Mouse (Mus musculus): Measurements from ENCODE around the gene Epha1. TPM values are rescaled to one million over a fixed set of nuclear protein-coding genes. Genes with fewer than 3 reads are reported as not detected.

Epha1 gene
- polyA plus RNA-seq, 1 experiment from 2014 or later: 7.8 TPM

DNA sequence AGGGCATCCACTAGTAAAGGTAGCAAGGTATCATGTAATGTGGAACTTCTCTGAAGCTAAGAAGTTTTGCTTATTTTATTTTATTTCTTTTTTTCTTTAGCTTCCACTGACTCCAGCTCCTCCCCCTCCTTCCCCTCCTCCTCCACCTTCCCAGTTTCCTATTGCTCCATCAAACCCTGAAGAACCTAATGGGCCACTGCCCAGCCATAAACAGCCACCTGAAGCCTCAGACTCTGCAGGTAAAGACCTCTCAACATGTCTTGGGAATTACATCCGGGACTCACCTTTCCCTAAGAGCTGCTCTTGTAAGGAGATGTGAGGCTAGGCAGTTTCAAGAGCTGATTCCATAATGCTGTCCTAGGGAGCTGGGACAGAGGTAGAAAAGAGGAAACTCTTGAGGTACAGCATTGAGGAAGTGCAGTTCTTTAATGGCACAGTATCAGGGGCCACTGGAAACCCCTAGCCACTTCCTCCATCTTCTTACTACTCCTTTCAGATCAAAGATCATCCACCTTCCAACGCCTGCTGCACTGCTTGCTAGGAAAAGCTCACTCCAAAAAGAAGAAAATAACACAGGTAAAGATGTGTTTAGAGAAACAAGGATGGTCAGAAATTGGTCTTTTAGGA, 62.5 kb downstream of the Epha1 start:
- H3K9me3 ChIP-seq: no peaks in the 10 kb centered on the region
- no peak overlapping the region for H3K27ac ChIP-seq
- H3K36me3 ChIP-seq: peaks cover 19% of the 10 kb centered on the region; the same call in 1 of the 2 replicates
- H3K4me1 ChIP-seq (replicated peaks): no peaks in the 10 kb centered on the region
- H3K4me3 ChIP-seq (replicated peaks): no peak overlapping the region
- no peaks in the 10 kb centered on the region for H3K27me3 ChIP-seq
- 87% methylated on average over 2 of the region's 2 CpGs for WGBS
- H3K4me2 ChIP-seq: no peak overlapping the region
- ATAC-seq (ENCODE audit: insufficient number of reproducible peaks, insufficient read depth, low FRiP score, low TSS enrichment, low read depth): no peak
- no peak overlapping the region for H3K9ac ChIP-seq (replicated peaks)

DNA sequence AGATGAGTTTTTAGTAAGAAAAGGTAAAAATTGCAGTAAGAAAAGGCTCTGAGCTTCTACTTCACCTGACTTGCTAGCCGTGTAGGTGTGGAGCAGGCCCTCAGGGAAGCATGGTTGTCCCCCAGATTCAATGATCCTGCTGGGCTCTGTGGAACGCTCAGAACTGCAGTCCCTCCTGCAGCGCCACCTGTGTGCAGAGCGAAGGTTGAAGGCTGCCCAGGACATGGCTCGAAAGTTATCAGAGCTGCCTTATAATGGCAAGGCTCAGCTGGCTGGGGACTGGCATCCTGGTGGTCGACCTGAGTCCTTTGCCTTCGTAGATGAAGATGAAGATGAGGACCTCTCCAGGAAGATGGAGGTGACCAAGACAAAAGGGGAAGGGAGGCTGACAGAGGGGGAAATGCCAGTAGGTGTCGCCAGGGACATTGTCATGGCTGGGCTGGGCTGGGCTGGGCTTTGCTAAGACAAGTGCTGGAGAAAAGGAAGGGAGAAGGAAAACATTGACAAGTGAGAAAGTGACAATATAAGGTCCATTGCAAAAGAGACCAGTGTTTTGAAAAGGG, 63.2 kb downstream of the Epha1 start:
- Histone ChIP-seq H3K36me3 (peaks cover 19% of the 10 kb centered on the region; the same call in 1 of the 2 replicates), H3K9ac (replicated peaks) (no peak overlapping the region), H3K9me3 (no peaks in the 10 kb centered on the region), H3K4me1 (replicated peaks) (no peaks in the 10 kb centered on the region), H3K4me2 (no peak overlapping the region), H3K27me3 (no peaks in the 10 kb centered on the region), H3K27ac (no peak overlapping the region), H3K4me3 (replicated peaks) (no peak overlapping the region)
- 42% methylated on average over 8 of the region's 8 CpGs for WGBS
- no peak for ATAC-seq (ENCODE audit: insufficient number of reproducible peaks, insufficient read depth, low FRiP score, low TSS enrichment, low read depth)

Other genes starting within 250 kb of the Epha1 start
- gene Tas2r139, start 232.3 kb downstream of the Epha1 start, polyA plus RNA-seq (2016; fragmentation: Nextera tagmentation; extraction: Ambion mirVana): not detected in 2 replicates
- gene Tas2r144, start 157.9 kb downstream of the Epha1 start, polyA plus RNA-seq (2016; fragmentation: Nextera tagmentation; extraction: Ambion mirVana): not detected in 2 replicates
- gene Gstk1, start 127.3 kb downstream of the Epha1 start, polyA plus RNA-seq (2016; fragmentation: Nextera tagmentation; extraction: Ambion mirVana): 25.4 and 25.8 TPM in 2 replicates
- gene Tmem139, start 111.3 kb downstream of the Epha1 start, polyA plus RNA-seq (2016; fragmentation: Nextera tagmentation; extraction: Ambion mirVana): 1.6 and 1.7 TPM in 2 replicates
- gene Casp2, start 108.3 kb downstream of the Epha1 start, polyA plus RNA-seq (2016; fragmentation: Nextera tagmentation; extraction: Ambion mirVana): 75.9 and 77.1 TPM in 2 replicates
- 0.51 and 0.56 TPM in 2 replicates for gene Clcn1, start 86.6 kb downstream of the Epha1 start, polyA plus RNA-seq (2016; fragmentation: Nextera tagmentation; extraction: Ambion mirVana)
- gene Fam131b, start 48.6 kb downstream of the Epha1 start, polyA plus RNA-seq (2016; fragmentation: Nextera tagmentation; extraction: Ambion mirVana): 0.68 and 0.79 TPM in 2 replicates
- 86.1 and 109 TPM in 2 replicates for gene Zyx, start 23.6 kb downstream of the Epha1 start, polyA plus RNA-seq (2016; fragmentation: Nextera tagmentation; extraction: Ambion mirVana)
- not detected in 2 replicates for gene Tas2r143, start 27.0 kb upstream of the Epha1 start, polyA plus RNA-seq (2016; fragmentation: Nextera tagmentation; extraction: Ambion mirVana)
- gene Tas2r135, start 32.2 kb upstream of the Epha1 start, polyA plus RNA-seq (2016; fragmentation: Nextera tagmentation; extraction: Ambion mirVana): not detected in 2 replicates
- gene Tas2r126, start 61.3 kb upstream of the Epha1 start, polyA plus RNA-seq (2016; fragmentation: Nextera tagmentation; extraction: Ambion mirVana): not detected in 2 replicates
- gene Olfr458, start 91.9 kb upstream of the Epha1 start, polyA plus RNA-seq (2016; fragmentation: Nextera tagmentation; extraction: Ambion mirVana): not detected in 2 replicates
- gene Olfr457, start 103.1 kb upstream of the Epha1 start, polyA plus RNA-seq (2016; fragmentation: Nextera tagmentation; extraction: Ambion mirVana): not detected in 2 replicates
- not detected in 2 replicates for gene Olfr456, start 113.9 kb upstream of the Epha1 start, polyA plus RNA-seq (2016; fragmentation: Nextera tagmentation; extraction: Ambion mirVana)
- not detected in 2 replicates for gene Olfr455, start 174.3 kb upstream of the Epha1 start, polyA plus RNA-seq (2016; fragmentation: Nextera tagmentation; extraction: Ambion mirVana)
- gene Tcaf3, start 224.4 kb upstream of the Epha1 start, polyA plus RNA-seq (2016; fragmentation: Nextera tagmentation; extraction: Ambion mirVana): not detected in 2 replicates